Mouse (Mus musculus) T-cell, adult 2 months (primary cell): ENCODE results near the gene Hs1bp3.

ENCODE experiments used
- DNase-seq: peaks from one replicate; pipeline ENCODE4 v3.0.0; 2022; ENCODE audit warnings: low spot score

Hs1bp3 gene

DNA sequence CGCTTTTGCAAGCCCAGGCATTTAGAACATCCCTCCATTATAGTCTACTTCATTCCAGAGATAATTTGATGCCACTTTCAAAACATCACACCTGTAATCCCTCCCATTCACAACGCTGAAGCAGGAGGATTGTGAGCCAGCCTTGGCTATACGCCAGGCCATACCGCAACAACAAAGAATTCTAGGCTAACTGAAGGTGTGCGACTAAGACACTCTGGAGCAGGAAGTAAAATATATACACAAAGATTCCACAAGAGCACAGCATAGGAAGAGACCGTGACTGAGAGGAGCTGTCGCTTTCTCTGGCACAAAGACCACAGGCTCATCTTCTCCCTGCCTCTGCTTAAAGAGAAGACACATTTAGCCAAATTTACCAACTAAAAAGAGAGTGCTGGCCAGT, 49.2 kb downstream of the Hs1bp3 start:
- DNase-seq: no peak

- no peak for DNase-seq
Measured at GRCm38 (mm10) chr12:8364321-8364838, 51.1 kb downstream of the Hs1bp3 start.

DNA sequence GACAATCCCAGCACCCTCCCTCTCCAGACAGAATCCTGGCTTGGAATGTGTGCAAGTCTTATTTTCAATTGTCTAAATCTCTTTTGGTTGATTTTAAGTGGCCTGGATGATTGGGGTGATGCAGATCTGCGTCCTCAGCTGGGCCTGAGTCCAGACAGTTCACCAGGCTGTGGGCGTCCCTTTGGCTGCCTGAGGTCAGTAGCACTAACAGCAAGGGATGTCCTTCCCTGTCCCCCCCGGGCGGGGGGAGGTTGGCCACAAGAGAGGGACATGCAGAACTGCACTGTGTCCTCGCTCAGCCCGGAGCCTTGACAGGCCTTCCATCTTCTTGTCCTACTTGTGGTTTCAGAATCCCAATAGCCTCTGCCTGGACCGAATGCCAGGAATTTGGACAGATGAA, 52.1 kb downstream of the Hs1bp3 start:
- DNase-seq: no peak

DNA sequence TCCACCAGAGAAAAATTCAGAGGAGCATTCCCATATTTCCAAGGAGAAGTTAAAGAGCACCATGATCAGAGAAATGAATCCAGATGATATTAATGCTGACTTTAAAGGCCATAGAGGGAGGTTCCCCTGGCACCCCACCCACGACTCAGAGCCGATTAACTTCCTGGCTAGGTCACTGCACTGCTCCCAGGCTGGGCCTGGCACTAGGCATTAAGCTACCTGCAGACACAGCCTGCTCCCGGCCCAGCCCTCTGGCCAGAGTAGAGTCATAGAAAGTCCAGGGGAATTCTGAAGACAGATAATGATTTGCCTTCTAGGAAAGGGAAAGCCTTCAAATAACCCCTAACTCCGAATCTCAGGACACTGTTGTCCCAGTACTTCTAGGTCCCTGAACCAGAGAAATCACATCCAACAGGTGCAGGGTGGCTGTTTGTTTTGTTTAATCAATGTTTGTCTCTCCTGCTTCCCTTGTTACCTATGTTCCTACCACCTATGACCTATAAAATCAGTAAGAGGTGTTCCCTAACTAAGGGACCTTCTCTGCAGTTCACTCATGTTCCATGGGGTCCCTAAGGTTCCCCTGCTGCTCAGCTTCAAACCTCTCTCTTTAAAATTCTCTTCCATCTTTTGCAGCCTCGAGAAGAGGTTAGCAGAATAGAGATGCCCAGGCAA, 52.8 kb downstream of the Hs1bp3 start:
- DNase-seq: no peak

DNA sequence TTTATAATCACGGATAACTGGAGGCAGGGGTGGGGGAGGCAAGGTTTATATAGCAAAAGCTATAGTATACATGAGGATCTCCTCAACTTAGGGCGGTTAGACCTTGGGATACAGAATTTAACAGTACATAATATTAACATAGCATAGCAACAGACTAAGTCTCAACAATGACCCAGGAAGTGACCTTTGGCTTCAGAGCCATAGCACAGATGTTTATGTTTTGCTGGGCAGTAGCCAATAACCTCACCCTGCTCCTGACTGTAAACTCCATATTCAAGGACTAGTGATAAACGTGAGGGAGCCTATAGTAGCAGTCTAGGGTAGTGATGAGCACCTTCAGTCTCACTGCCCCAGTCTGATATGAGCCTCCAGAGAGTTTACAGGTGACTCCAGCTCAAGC, 53.5 kb downstream of the Hs1bp3 start:
- DNase-seq: no peak

- DNase-seq: no peak
Measured at GRCm38 (mm10) chr12:8371746-8372510, 58.7 kb downstream of the Hs1bp3 start.

GRCm38 (mm10) chr12:8372511-8373180, 59.4 kb downstream of the Hs1bp3 start:
- no peak for DNase-seq

DNA sequence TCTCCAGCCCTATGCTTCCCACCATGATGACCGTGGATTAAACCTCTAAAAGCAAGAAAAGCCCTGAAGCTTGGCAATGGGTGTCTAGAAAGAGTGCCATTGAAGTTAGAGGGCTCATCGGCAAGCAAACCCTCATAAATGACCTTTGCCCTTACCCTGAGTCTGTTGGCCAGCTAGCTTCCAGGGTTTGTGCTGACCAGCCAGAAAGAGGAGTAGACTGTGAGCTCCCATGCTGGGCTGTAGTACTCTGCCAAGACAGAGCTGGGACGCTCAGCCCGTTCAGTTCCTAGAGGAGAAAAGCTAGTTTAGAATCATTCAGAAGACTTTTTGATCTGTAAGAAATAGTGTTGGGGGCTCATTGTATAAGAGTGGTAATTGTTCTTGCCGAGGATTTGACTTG, 60.5 kb downstream of the Hs1bp3 start:
- DNase-seq: no peak

- DNase-seq: no peak
Measured at GRCm38 (mm10) chr12:8377169-8377568, 63.9 kb downstream of the Hs1bp3 start.

DNA sequence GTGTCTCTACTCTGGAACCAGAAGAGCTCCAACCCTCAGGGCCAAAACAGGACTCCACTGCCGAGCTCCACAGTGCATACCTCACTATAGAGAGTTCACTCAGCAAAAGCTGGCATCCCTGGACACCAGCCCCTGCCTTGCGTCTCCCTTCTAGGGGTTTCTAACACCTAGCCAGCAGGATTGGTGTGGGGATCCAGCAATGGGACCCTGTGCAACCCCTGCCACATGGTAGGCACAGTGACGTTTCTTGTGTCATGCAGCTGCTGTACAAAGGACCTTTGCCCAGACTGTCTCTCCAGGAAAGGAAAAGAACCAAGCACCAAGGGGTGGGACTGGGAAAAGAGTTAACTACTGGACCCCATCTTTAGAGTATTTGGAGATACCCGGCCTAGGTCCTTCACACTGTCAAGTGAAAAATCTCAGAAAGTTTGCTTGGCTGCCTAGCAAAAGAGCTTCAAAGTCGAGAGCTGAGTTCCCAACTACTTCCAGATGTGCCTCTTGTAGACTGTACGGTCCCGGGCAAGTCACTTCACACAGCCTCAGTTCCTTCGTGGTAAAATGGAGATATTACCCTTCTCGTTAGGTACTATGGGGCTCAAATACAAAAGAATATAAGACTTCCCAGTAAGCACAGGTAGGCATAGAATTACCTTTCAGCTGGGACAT, 64.9 kb downstream of the Hs1bp3 start:
- no peak for DNase-seq

DNA sequence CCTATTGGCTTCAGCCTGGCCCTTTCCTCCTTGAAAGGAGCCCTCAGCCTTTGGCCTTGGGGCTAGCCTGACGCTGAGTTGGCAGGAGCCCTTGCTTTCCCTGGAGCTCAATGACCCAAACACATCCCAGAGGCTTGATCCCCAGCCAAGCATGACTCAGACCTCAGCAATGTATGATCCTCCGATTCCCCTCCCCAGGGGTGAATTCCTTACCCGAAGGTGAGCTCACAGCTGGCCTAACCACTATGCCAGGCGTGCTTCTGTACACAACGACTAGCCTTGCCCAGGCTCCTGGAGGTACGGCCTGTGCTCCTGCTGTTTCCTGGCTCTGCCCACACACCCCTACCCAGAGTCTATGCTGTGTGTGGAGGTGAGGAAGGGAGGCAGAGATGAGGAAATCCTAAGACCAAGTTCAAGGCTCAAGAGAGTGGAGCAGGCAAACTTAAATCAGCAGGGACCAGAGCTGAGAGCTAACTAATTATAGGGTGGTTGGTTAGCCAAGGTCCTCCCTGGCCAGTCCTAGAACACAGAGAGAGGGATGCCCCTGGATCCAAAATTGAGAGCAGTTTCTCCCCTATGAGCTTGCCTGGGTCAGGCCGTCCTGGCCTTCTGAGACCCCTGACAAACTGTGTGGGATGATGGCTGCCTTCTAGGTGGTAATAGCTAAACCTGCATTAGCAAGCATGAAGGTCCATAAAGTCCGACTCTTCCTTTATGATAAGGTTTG, 66.7 kb downstream of the Hs1bp3 start:
- DNase-seq: no peak

DNA sequence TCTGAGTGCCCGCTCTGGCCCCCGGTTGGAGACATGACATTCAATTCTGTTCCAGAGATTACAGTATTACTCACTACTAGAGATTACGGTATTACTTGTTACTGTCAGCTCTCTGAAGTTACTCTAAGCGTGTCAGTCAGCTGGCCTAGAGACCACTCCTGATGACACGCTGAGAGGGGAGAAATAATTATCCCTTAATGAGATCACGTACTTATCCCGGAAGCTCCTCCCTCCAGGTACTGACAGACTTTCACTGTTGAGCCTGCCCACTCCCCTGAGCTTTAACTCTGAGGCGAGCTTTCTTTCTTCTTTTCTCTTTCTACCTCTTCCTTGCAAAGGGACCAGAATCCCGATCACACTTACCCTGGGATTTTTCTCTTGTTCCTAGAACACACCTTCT, 67.7 kb downstream of the Hs1bp3 start:
- DNase-seq: no peak

- DNase-seq: no peak
Measured at GRCm38 (mm10) chr12:8381940-8382339, 68.7 kb downstream of the Hs1bp3 start.

- no peak for DNase-seq
Measured at GRCm38 (mm10) chr12:8383822-8384221, 70.6 kb downstream of the Hs1bp3 start.

DNA sequence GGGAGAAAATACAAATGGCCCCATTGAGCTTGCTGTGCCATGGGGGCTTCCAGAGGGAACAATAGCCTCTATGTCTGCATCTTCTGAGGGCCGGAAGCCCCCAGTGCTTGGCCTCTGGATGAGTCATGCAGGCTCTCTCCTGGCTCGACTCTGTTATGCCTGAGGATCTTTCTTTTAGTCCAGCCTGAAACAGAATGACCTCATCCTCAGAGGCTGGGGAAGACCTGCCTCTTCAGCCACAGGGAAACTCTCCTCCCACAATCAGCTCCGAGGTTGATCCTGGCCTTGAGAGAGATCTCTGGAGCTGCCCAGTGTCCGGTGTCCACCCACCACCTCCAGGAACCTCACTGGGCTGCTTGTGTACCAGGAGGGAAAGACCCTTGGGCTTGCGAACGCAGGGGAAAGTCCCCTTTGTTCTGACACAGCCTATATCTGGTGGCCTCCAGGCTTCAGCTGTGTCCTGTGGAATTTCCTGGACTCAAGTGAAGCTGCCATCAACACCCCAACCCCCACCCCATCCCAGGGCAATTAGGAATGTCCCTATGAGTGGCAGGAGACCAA, 73.3 kb downstream of the Hs1bp3 start:
- DNase-seq: no peak

- DNase-seq: no peak
Measured at GRCm38 (mm10) chr12:8387281-8387680, 74.0 kb downstream of the Hs1bp3 start.

- DNase-seq: no peak
Measured at GRCm38 (mm10) chr12:8388529-8389414, 75.5 kb downstream of the Hs1bp3 start.

DNA sequence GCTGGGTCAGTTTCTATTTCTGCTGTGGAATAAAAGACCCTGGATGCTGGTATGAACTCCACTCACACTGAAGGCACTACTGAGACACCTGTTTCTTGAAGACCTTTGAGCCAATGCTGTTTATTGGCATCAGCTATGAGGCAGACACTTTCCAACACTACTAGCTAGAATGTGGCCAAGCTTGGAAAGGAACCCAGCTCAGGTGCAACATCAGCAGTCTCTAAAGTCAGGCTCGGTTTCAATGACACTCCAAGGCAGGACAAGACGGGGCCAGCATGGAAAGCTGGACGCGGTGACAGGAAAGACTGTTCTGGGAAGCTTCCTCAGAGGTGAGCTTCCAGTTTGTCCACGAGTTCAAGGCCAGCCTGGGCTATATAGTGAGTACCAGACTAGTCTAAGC, 80.0 kb downstream of the Hs1bp3 start:
- DNase-seq: no peak
